Mouse (Mus musculus) forebrain, embryonic 15.5 days (tissue): ENCODE data around the gene Raet1e. TPM values are rescaled to one million over a fixed set of nuclear protein-coding genes. Genes with fewer than 3 reads are reported as not detected.
A peak's percentile ranks its signal among the peaks of the same experiment; 100 is the strongest.
"Not testable (repeated sequence)": the region's sequence is repeated elsewhere in the genome, so short reads cannot be mapped to it uniquely, and the experiment has no call there.

Experiments used
- ATAC-seq: fragments of 200-750 bp; cut with Nextera tagmentation; replicated peaks from 2 replicates; pipeline ENCODE4 v1.8.0; 2017; ENCODE audit warnings: mild to moderate bottlenecking, moderate TSS enrichment, moderate library complexity
- H3K27ac ChIP-seq: fragments of 300-500 bp; sonication (generic); replicated peaks from 2 replicates; pipeline ENCODE4 v1.5.1; 2015; ENCODE audit warnings: mild to moderate bottlenecking, inconsistent platforms
- H3K27me3 ChIP-seq: fragments of 300-500 bp; sonication (generic); 2 replicates; pipeline ENCODE4 v1.6.1; 2015; ENCODE audit warnings: inconsistent platforms
- H3K36me3 ChIP-seq: fragments of 300-500 bp; sonication (generic); 2 replicates; pipeline ENCODE4 v1.6.1; 2015; ENCODE audit warnings: mild to moderate bottlenecking, inconsistent platforms
- H3K4me1 ChIP-seq: fragments of 300-500 bp; sonication (generic); 2 replicates; pipeline ENCODE4 v1.6.1; 2015; ENCODE audit warnings: inconsistent platforms
- H3K4me2 ChIP-seq: fragments of 300-500 bp; sonication (generic); replicated peaks from 2 replicates; pipeline ENCODE4 v1.6.1; 2015; ENCODE audit warnings: mild to moderate bottlenecking, inconsistent platforms
- H3K4me3 ChIP-seq: fragments of 300-500 bp; sonication (generic); 2 replicates; pipeline ENCODE4 v1.5.1; 2015; ENCODE audit warnings: mild to moderate bottlenecking, inconsistent platforms
- H3K9ac ChIP-seq: fragments of 300-500 bp; sonication (generic); replicated peaks from 2 replicates; pipeline ENCODE4 v1.6.1; 2015; ENCODE audit warnings: mild to moderate bottlenecking, inconsistent platforms
- H3K9me3 ChIP-seq: fragments of 300-500 bp; sonication (generic); 2 replicates; pipeline ENCODE4 v1.6.1; 2016; ENCODE audit warnings: inconsistent platforms
- WGBS: fragments of 180-500 bp; shearing (Covaris S2); methylation state at CpG from one replicate; pipeline ENCODE4 v1.1.7; 2015; ENCODE audit warnings: mixed read lengths; 5-methylcytosine and 5-hydroxymethylcytosine counted together
- polyA plus RNA-seq: library from polyadenylated mRNA; unstranded; fragments of >200 nt; fragmentation: Nextera tagmentation; extraction: Ambion mirVana; gene quantifications from 2 replicates; pipeline ENCODE4 v1.2.1, GENCODE M21; 2015

Raet1e gene
- polyA plus RNA-seq, 1 experiment from 2014 or later: 0.90 TPM

- not testable (repeated sequence) for H3K4me3 ChIP-seq, H3K27me3 ChIP-seq, H3K36me3 ChIP-seq, H3K9ac ChIP-seq, H3K4me2 ChIP-seq, H3K27ac ChIP-seq, H3K9me3 ChIP-seq
- H3K4me1 ChIP-seq: peaks cover 15% of the 10 kb centered on the region
- peak; percentile 23; the same call in 1 of the 2 replicates for ATAC-seq
- 12% methylated on average over 8 of the region's 8 CpGs for WGBS
These were observed 112.8 kb downstream of the Raet1e start for GRCm38 (mm10) chr10:22270879-22271786.

GRCm38 (mm10) chr10:22272914-22273683 lies 114.7 kb downstream of the Raet1e start:
- peak overlapping the region; percentile 37; the same call in 1 of the 2 replicates for H3K9ac ChIP-seq
- peaks cover 15% of the 10 kb centered on the region for H3K4me1 ChIP-seq
- H3K4me2 ChIP-seq: peak overlapping the region; percentile 88
- not testable (repeated sequence) for H3K36me3 ChIP-seq, H3K27me3 ChIP-seq, H3K27ac ChIP-seq, H3K9me3 ChIP-seq
- under 1% methylated on average over 37 of the region's 37 CpGs for WGBS
- H3K4me3 ChIP-seq: peak overlapping the region; percentile 44
- peak; percentile 73 for ATAC-seq

- no peaks in the 10 kb centered on the region for H3K36me3 ChIP-seq
- H3K27ac ChIP-seq: no peak overlapping the region
- no peaks in the 10 kb centered on the region for H3K9me3 ChIP-seq
- ATAC-seq: peak; percentile 26; the same call in 1 of the 2 replicates
- peak overlapping the region; percentile 44 for H3K4me3 ChIP-seq
- H3K4me2 ChIP-seq: peak overlapping the region; percentile 88
- 0 out of 2 replicates have a peak overlapping the region, but pooled peaks have one; percentile 13 for H3K9ac ChIP-seq
- H3K4me1 ChIP-seq: peaks cover 15% of the 10 kb centered on the region
- under 1% methylated on average over 41 of the region's 41 CpGs for WGBS
- peaks cover 7% of the 10 kb centered on the region; the same call in 1 of the 2 replicates for H3K27me3 ChIP-seq
These were observed 115.4 kb downstream of the Raet1e start for GRCm38 (mm10) chr10:22273684-22274305.

GRCm38 (mm10) chr10:22274445-22275057 lies 116.2 kb downstream of the Raet1e start:
- no peak for ATAC-seq
- 7% methylated on average over 19 of the region's 19 CpGs for WGBS

GRCm38 (mm10) chr10:22278468-22278867 lies 120.1 kb downstream of the Raet1e start:
- WGBS: 90% methylated on average over 2 of the region's 2 CpGs
- not testable (repeated sequence) for H3K9me3 ChIP-seq, H3K36me3 ChIP-seq, H3K27ac ChIP-seq, H3K27me3 ChIP-seq, H3K4me3 ChIP-seq, H3K4me2 ChIP-seq, ATAC-seq, H3K9ac ChIP-seq
- peaks cover 10% of the 10 kb centered on the region for H3K4me1 ChIP-seq

More at GRCm38 (mm10) chr10:22274445-22275057, 116.2 kb downstream of the Raet1e start:
- Histone ChIP-seq H3K4me1 (peaks cover 15% of the 10 kb centered on the region), H3K9me3 (no peaks in the 10 kb centered on the region), H3K36me3 (no peaks in the 10 kb centered on the region), H3K9ac (no peak overlapping the region), H3K27ac (no peak overlapping the region), H3K4me3 (peak overlapping the region; percentile 44), H3K27me3 (peaks cover 7% of the 10 kb centered on the region; the same call in 1 of the 2 replicates), H3K4me2 (peak overlapping the region; percentile 88)

GRCm38 (mm10) chr10:22282816-22283215 lies 124.4 kb downstream of the Raet1e start:
- H3K4me1 ChIP-seq: no peaks in the 10 kb centered on the region
- no peaks in the 10 kb centered on the region for H3K27me3 ChIP-seq
- no peaks in the 10 kb centered on the region for H3K36me3 ChIP-seq
- WGBS: 53% methylated on average over 6 of the region's 6 CpGs
- no peak overlapping the region for H3K27ac ChIP-seq
- ATAC-seq: no peak
- H3K9me3 ChIP-seq: no peaks in the 10 kb centered on the region
- no peak overlapping the region for H3K4me3 ChIP-seq
- no peak overlapping the region for H3K9ac ChIP-seq
- H3K4me2 ChIP-seq: no peak overlapping the region

GRCm38 (mm10) chr10:22295676-22296075 lies 137.3 kb downstream of the Raet1e start:
- ATAC-seq: no peak
- Histone ChIP-seq H3K27ac (no peak overlapping the region), H3K4me1 (no peaks in the 10 kb centered on the region), H3K27me3 (no peaks in the 10 kb centered on the region), H3K36me3 (no peaks in the 10 kb centered on the region), H3K9ac (no peak overlapping the region), H3K4me2 (no peak overlapping the region), H3K4me3 (no peak overlapping the region), H3K9me3 (no peaks in the 10 kb centered on the region)
- WGBS: 40% methylated on average over 1 of the region's 1 CpGs

- 82% methylated on average over 5 of the region's 5 CpGs for WGBS
- H3K27ac ChIP-seq: no peak overlapping the region
- no peaks in the 10 kb centered on the region for H3K36me3 ChIP-seq
- no peak overlapping the region for H3K4me2 ChIP-seq
- H3K4me1 ChIP-seq: no peaks in the 10 kb centered on the region
- H3K27me3 ChIP-seq: no peaks in the 10 kb centered on the region
- H3K9me3 ChIP-seq: no peaks in the 10 kb centered on the region
- H3K4me3 ChIP-seq: no peak overlapping the region
- no peak overlapping the region for H3K9ac ChIP-seq
- no peak for ATAC-seq
These were observed 138.8 kb downstream of the Raet1e start for GRCm38 (mm10) chr10:22297033-22297762.

GRCm38 (mm10) chr10:22297766-22298461 lies 139.5 kb downstream of the Raet1e start:
- WGBS: 74% methylated on average over 8 of the region's 8 CpGs
- Histone ChIP-seq H3K27ac (no peak overlapping the region), H3K36me3 (no peaks in the 10 kb centered on the region), H3K9me3 (no peaks in the 10 kb centered on the region), H3K9ac (no peak overlapping the region), H3K4me3 (no peak overlapping the region), H3K4me2 (no peak overlapping the region), H3K4me1 (no peaks in the 10 kb centered on the region), H3K27me3 (no peaks in the 10 kb centered on the region)
- no peak for ATAC-seq

- H3K4me1 ChIP-seq: no peaks in the 10 kb centered on the region
- no peak for ATAC-seq
- WGBS: 40% methylated on average over 2 of the region's 2 CpGs
- H3K9me3 ChIP-seq: no peaks in the 10 kb centered on the region
- H3K4me2 ChIP-seq: no peak overlapping the region
- no peak overlapping the region for H3K4me3 ChIP-seq
- H3K9ac ChIP-seq: no peak overlapping the region
- no peaks in the 10 kb centered on the region for H3K36me3 ChIP-seq
- no peak overlapping the region for H3K27ac ChIP-seq
- no peaks in the 10 kb centered on the region for H3K27me3 ChIP-seq
These were observed 141.0 kb downstream of the Raet1e start for GRCm38 (mm10) chr10:22299324-22299723.
